Mouse (Mus musculus) E14TG2a.4 (cell line): Measurements from ENCODE around the gene Gadd45a.

Source experiments
- CTCF ChIP-seq: conservative IDR thresholded peaks from 2 replicates; pipeline ENCODE4 v1.5.1; 2014; ENCODE audit warnings: low read length
- NANOG ChIP-seq: IDR thresholded peaks from 2 replicates; pipeline ENCODE4 v1.6.1; 2014; ENCODE audit warnings: borderline replicate concordance, low read length, mixed read lengths
- POU5F1 ChIP-seq: IDR thresholded peaks from 2 replicates; pipeline ENCODE4 v1.6.1; 2014; ENCODE audit warnings: low read length, borderline replicate concordance

GRCm38 (mm10) chr6:67069219-67069762 lies 32.0 kb upstream of the Gadd45a start:
- TF ChIP-seq POU5F1 (no peak), CTCF (no peak), NANOG (no peak)
